Mouse (Mus musculus) heart, adult 9 months (tissue): ENCODE measurements around the gene Mpig6b.
A peak's percentile ranks its signal among the peaks of the same experiment; 100 is the strongest.

Experiments used
- DNase-seq, 2 experiments: peaks; one replicate each; pipeline ENCODE4 v3.0.0; 2022; ENCODE audit warnings: low spot score in 2 of 2

The Mpig6b gene

GRCm38 (mm10) chr17:35060071-35060470, 5.9 kb downstream of the Mpig6b start:
- no peak for DNase-seq

GRCm38 (mm10) chr17:35058911-35059892, 6.8 kb downstream of the Mpig6b start, which contains the start of gene Ddah2:
Ddah2 (plus strand) TSS chr17:35059035.
- peak; percentile 91 to 93 for DNase-seq

- DNase-seq, result no peak
Measured at GRCm38 (mm10) chr17:35058316-35058715, 7.7 kb downstream of the Mpig6b start.

- DNase-seq, result no peak
Measured at GRCm38 (mm10) chr17:35057090-35057489, 8.9 kb downstream of the Mpig6b start.

GRCm38 (mm10) chr17:35055691-35056495, 10.1 kb downstream of the Mpig6b start:
- DNase-seq, result no peak

GRCm38 (mm10) chr17:35052271-35052798, 13.6 kb downstream of the Mpig6b start:
- no peak for DNase-seq

- DNase-seq, result peak; percentile 92 to 95
Measured at GRCm38 (mm10) chr17:35051156-35052086, 14.6 kb downstream of the Mpig6b start.

GRCm38 (mm10) chr17:35050126-35050750, 15.7 kb downstream of the Mpig6b start:
- peak; percentile 85 to 86 for DNase-seq

GRCm38 (mm10) chr17:35049561-35050016, 16.4 kb downstream of the Mpig6b start, which contains the start of gene Clic1:
Clic1 (plus strand) TSS chr17:35049966.
- DNase-seq, result peak; percentile 57 to 63

GRCm38 (mm10) chr17:35048932-35049440, 17.0 kb downstream of the Mpig6b start:
- DNase-seq, result no peak

GRCm38 (mm10) chr17:35048149-35048931, 17.6 kb downstream of the Mpig6b start:
- no peak for DNase-seq

- no peak for DNase-seq
Measured at GRCm38 (mm10) chr17:35047688-35048087, 18.3 kb downstream of the Mpig6b start.

- DNase-seq, result peak; percentile 97 to 98
Measured at GRCm38 (mm10) chr17:35046681-35047455, 19.1 kb downstream of the Mpig6b start, which contains the start of gene Msh5. Msh5 (minus strand) TSS chr17:35046745.

GRCm38 (mm10) chr17:35045807-35046680, 19.9 kb downstream of the Mpig6b start:
- no peak for DNase-seq

GRCm38 (mm10) chr17:35044904-35045806, 20.8 kb downstream of the Mpig6b start:
- DNase-seq, result no peak

GRCm38 (mm10) chr17:35043794-35044193, 22.2 kb downstream of the Mpig6b start:
- DNase-seq, result no peak
